Mouse (Mus musculus) mouse trophoblast stem cell (cell line): Measurements from ENCODE around the gene Lpar3.

Experiments
- in situ Hi-C, 2 experiments: fragments of 300-500 bp; cut with MseI, MboI; formaldehyde crosslinking; loops; 2 replicates in 1 of 2; 3 replicates in 1 of 2; pipeline ENCODE4 v1.15.1; 2025

Lpar3 gene

DNA sequence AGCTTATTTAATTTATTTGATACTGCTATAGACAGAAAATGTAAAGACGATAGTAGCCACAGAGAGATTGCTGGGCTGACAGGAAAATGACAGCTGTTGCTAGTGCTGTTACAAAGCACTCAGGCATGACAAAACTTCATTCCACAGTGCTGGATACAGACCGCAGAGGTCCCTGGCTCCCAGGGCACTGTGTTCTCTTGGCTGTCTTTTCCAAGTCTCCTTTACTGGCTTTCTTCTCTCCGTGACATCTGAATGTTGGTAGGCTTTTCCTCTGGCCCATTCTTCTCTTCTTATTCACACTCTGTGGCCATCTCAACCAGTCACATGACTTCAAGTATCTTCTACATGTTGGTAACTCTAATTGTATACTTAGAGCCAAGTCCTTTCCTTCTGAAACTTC, 86.6 kb downstream of the Lpar3 start:
- in situ Hi-C loops: no loop called here

GRCm38 (mm10) chr3:146307886-146308285, 87.1 kb downstream of the Lpar3 start:
- in situ Hi-C loops: no loop called here

GRCm38 (mm10) chr3:146309586-146309985, 88.8 kb downstream of the Lpar3 start:
- in situ Hi-C loops: no loop called here

DNA sequence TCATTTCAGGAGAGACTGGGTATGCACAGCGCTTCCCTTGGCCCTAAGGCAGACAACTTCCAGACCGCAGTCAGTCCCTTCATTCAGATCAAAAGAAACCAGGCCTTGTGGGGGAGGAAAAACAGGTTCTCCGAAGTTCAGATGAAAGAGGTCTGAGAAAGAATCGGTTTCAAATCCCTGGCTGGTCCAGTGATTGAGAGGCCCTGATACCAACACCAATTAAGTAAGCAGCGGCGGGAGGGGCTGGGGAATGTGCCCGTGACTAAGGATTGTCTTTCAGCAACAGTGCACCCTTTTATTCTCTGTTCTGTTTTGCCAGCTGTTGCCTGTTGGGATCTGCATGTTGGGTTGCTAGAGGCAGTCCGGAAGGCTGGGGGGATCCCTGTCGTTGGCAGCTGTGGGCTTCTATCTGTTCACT, 90.4 kb downstream of the Lpar3 start:
- in situ Hi-C loops: no loop called here

DNA sequence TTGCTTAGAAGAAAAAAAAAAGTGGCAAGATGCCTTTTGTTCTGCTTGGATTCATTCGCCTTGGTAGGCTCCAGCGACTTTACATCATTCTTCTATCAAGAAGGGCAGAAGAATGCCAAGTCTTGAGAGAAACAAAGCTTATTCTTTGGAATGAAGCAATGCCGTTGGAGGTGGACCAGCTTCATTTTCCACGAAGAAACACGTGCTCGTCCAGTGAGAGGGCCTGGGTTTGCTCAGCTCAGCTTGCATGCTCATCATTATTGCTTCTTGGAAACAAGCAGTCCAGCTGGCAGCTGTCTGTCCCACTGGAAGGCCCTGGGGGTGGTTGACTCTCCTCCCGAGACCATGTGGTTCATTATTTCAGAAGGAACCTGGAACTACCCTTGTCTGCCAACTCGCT, 94.7 kb downstream of the Lpar3 start:
- in situ Hi-C loops: no loop called here

DNA sequence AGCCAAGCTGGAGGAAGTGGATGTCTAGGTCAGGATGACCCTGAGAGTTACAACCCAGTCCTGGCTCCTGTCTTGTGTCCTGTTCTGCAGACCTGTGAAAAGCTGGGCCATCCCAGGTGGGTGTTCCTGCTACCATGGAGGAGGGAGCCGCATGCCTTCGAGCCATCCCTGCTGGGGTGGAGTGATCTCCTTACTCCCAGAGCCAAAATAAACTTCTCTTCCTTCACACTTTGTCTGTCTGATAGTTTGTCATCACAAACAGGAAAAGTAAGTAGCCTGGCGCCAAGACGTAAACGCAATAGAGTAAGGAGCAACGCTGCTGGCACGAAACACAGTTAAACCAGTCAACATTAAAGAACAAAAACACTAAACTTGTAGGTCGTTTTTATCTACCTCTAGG, 95.5 kb downstream of the Lpar3 start:
- in situ Hi-C loops: no loop called here

- in situ Hi-C loops: no loop called here
These were observed 96.6 kb downstream of the Lpar3 start for GRCm38 (mm10) chr3:146317366-146317765.

- in situ Hi-C loops: no loop called here
These were observed 97.1 kb downstream of the Lpar3 start for GRCm38 (mm10) chr3:146317911-146318310.

DNA sequence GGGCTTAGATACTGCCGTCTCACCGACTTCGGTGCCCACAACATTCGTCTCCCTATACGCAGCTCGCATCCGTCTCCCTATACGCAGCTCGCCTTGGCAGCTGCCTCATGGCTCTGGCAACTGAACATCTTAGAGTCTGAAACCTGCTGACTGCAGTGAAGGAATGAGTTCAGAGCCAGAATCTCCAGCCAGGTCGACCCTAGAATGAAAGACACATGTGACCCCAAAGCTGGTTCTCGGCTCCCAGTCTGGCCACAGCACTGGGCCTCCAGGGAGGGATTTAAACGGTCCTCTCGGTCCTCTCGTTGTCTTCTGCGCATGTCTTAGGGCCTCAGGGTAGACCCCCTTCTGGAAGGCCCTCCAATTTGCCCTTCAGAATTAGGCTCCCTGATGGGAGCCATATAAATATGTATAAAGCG, 97.8 kb downstream of the Lpar3 start:
- in situ Hi-C loops: no loop called here

DNA sequence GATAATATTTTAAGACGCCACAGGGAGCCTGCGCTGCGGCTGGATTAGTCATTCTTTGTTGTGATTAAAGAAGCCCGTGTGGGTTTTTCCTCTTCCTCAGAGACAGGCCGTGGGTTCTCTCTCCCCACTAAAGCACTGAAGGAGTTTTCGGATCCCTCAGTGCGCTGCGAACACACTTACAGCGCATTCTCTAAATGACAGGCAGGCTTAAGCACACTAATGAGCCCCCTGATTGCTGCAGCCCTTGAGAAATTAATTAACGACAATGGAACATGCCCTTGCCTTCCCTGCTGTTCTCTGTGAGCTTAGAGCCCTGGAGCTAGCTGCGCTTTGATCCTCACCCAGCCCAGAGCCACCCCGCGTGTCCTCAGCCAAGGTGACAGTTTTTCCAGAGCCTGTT, 98.2 kb downstream of the Lpar3 start:
- in situ Hi-C loops: no loop called here

DNA sequence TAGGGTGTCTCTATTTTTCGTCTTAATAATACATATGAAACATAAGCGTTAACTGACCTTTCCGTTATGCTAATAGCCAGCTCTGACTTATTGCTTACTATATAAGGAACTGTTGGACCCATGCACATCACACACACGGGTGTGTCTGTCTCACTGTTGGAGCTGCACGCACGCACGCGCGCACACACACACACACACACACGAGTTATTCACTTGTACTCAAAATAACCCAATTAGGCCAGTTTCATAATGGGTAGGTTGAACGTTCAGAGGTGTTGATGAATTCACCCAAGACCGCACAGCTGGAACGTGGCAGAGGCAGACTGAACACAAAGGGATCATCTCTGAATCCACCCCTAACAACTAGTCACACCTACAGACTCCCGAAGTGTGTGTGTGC, 98.7 kb downstream of the Lpar3 start:
- in situ Hi-C loops: no loop called here

DNA sequence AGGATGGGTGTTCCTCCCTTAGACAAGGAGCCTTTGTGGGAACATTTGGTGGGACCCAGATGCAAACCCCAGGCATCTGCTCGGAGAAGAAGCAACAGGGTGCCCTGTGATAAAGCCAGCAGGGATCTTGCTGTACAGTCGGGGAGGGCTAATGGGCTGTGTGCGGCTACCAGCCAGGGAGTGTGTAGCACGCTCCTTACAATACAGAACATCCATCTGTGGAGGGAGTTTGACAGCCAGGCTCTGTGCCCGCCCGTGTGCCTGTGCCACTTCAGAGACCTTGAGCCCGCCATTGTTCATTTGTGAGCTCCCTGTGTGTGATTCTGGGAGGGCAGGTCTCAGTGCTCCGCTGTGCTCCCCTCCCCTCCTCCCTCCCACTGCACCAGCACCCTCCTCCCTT, 104.2 kb downstream of the Lpar3 start:
- in situ Hi-C loops: loop anchor here (5.0 to 25.0 kb wide), 3 partner anchors 143 to 612 kb away; partner anchors contain the start of genes Gng5 (in 1 of the 2) and Spata1 (in 1 of the 2)

DNA sequence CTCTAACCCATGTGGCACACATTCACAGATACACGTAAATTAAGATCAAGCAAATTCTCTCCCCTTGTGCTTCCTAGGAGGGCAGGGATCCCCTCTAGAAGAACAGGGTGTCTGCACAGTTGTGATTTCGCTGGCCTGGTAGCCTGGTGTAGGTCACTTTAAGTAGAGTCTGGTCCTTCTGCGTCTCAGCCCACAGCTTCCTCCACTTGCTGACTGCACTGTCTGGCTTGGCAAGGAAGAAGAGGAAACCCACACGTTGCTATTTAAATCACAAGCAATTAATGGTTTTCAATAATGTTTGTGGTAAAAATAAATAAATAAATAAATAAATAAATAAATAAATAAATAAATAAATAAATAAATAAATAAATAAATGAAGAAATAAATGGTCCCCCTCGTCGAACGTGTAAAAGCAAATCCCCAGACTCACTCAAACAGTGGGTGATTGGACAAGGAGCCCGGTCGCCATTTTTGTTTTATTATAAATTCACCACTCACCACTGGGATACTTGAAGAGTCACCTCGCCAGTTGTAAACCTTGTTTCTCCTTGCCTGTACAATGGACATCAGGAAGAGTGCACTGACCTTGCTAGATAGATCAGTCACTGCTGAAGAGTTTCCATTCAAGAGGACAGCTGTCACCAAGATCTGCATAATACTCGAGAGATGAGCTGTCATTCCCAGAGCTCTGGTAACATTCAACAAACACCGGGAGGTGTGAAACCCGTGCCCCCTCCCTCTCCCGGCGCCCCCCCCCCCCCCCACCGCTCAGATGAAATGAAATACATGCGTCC, 106.2 kb downstream of the Lpar3 start:
- in situ Hi-C loops: loop anchor here (5.0 to 25.0 kb wide), 3 partner anchors 145 to 610 kb away; partner anchors contain the start of genes Gng5 (in 1 of the 2) and Spata1 (in 1 of the 2)

DNA sequence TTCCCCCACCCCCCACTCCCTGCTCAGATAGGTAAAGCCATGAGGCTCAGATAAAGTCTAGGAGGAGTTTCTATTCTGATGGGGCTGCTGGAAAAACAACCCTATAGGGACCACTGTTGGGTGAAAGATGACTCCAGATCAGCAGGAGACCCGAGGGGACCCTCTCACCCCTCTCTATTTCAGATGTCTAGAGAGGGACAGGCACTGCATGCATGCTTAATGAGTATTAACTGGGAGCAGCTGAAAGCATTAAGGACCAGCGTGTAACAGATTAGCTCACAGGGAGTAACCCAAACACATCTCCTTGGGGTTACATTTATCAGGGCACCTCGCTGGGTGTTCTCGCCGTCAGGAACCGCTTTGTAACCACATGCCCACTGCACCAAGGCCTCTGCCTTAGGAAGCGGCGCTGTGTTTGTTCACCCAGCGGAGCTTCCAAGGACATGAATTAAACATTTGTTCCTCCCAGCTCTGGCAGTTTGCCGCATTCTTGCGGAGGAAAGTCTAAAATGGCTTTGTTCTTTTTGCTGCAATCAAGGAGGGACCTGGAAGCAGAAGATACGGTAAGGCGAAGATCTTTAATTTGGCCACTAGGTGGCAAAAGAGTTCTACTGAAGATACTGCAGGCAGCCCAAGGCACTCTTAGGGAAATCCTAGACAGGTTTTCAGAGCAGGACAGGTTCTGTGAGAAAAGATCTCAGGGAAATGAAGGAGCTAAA, 106.9 kb downstream of the Lpar3 start:
- in situ Hi-C loops: loop anchor here (5.0 to 25.0 kb wide), 3 partner anchors 145 to 610 kb away; partner anchors contain the start of genes Gng5 (in 1 of the 2) and Spata1 (in 1 of the 2)

DNA sequence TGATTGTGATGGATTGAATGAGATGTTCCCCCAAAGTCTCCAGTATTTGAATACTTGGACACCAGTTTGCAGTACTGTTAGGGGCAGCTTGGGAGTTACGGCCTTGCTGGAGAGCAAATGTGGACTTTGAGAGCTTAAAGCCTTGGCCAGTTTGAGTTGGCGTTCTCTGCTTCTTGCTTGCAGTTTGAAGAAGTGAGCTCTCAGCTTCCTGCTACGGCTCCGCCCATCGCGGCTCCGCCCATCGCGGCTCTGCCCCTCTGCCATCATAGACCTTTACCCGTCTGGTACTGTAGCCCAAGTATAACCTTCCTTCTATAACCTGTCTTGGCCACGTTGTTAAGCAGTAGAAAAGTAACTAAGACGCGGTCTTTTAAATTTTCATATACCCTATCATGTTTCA, 108.0 kb downstream of the Lpar3 start:
- in situ Hi-C loops: loop anchor here (5.0 to 25.0 kb wide), 3 partner anchors 146 to 609 kb away; partner anchors contain the start of genes Gng5 (in 1 of the 2) and Spata1 (in 1 of the 2)

DNA sequence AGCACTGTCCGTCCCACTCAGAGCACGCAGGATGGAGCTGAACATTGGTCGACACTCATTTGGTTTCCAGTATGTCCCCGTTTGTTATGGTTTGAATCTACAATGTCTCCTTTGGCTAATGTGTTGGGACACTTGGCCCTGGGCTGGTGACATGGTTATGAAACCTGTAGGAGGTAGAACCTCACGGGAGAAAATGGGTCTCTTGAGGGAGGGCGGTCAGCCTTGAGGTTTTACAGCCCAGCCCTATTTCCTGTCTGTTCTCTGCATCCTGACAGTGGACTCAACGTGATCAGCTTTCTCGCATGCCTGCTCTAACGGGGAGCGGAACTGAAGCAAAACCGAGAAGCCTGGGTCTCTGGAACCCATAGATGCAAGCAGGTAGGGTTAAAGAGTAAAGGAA, 111.1 kb downstream of the Lpar3 start:
- in situ Hi-C loops: loop anchor here (25.0 kb wide), 2 partner anchors 155 to 605 kb away; partner anchors contain the start of genes Gng5 (in 1 of the 2) and Spata1 (in 1 of the 2)

DNA sequence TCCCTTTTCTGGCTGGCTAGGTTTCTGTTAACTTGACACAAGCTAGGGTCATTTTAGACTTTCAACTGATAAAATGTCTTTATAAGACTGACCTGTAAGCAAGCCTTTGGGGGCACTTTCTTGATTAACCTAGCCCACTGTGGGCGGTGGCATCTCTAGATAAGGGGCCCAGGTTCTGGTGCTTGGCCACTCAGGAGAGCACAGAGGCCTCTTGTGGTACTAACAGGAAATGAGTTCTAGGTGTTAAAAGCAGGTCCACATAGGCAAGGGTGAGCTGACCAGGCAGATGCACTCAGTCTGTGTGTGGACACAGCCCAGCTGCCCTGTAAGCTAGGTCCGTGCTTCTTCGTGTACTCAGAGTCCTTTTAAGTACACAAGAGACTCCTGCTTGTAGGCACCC, 112.5 kb downstream of the Lpar3 start:
- in situ Hi-C loops: loop anchor here (25.0 kb wide), 2 partner anchors 154 to 604 kb away; partner anchors contain the start of genes Gng5 (in 1 of the 2) and Spata1 (in 1 of the 2)

DNA sequence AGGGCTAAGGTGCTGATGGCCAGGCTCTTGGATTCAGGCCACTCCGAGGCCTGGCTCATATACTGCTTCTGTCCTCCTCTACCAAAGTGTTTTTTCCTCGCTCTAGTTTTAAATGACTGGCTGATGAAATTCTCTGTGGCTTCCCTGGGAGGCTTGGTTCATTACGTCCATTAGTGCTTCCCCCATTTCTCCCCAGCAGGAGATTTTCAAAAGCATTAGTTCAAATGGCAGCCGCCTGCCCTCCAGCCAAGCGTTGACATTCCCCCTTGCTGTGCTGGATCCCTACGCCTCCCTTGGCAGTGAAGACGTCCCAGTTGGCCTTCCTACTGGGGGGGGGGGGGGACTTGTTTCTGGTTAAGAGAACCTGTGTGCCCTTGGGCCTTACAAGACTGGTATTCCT, 113.3 kb downstream of the Lpar3 start:
- in situ Hi-C loops: loop anchor here (25.0 kb wide), 2 partner anchors 153 to 603 kb away; partner anchors contain the start of genes Gng5 (in 1 of the 2) and Spata1 (in 1 of the 2)
